Mouse (Mus musculus) forebrain, embryonic 15.5 days (tissue): Measurements from ENCODE around the gene Nrap. TPM values are rescaled to one million over a fixed set of nuclear protein-coding genes. Genes with fewer than 3 reads are reported as not detected.

Source experiments
- ATAC-seq: fragments of 200-750 bp; cut with Nextera tagmentation; replicated peaks from 2 replicates; pipeline ENCODE4 v1.8.0; 2017; ENCODE audit warnings: mild to moderate bottlenecking, moderate TSS enrichment, moderate library complexity
- H3K27ac ChIP-seq: fragments of 300-500 bp; sonication (generic); replicated peaks from 2 replicates; pipeline ENCODE4 v1.5.1; 2015; ENCODE audit warnings: mild to moderate bottlenecking, inconsistent platforms
- H3K27me3 ChIP-seq: fragments of 300-500 bp; sonication (generic); 2 replicates; pipeline ENCODE4 v1.6.1; 2015; ENCODE audit warnings: inconsistent platforms
- H3K36me3 ChIP-seq: fragments of 300-500 bp; sonication (generic); 2 replicates; pipeline ENCODE4 v1.6.1; 2015; ENCODE audit warnings: mild to moderate bottlenecking, inconsistent platforms
- H3K4me1 ChIP-seq: fragments of 300-500 bp; sonication (generic); 2 replicates; pipeline ENCODE4 v1.6.1; 2015; ENCODE audit warnings: inconsistent platforms
- H3K4me2 ChIP-seq: fragments of 300-500 bp; sonication (generic); replicated peaks from 2 replicates; pipeline ENCODE4 v1.6.1; 2015; ENCODE audit warnings: mild to moderate bottlenecking, inconsistent platforms
- H3K4me3 ChIP-seq: fragments of 300-500 bp; sonication (generic); 2 replicates; pipeline ENCODE4 v1.5.1; 2015; ENCODE audit warnings: mild to moderate bottlenecking, inconsistent platforms
- H3K9ac ChIP-seq: fragments of 300-500 bp; sonication (generic); replicated peaks from 2 replicates; pipeline ENCODE4 v1.6.1; 2015; ENCODE audit warnings: mild to moderate bottlenecking, inconsistent platforms
- H3K9me3 ChIP-seq: fragments of 300-500 bp; sonication (generic); 2 replicates; pipeline ENCODE4 v1.6.1; 2016; ENCODE audit warnings: inconsistent platforms
- WGBS: fragments of 180-500 bp; shearing (Covaris S2); methylation state at CpG from one replicate; pipeline ENCODE4 v1.1.7; 2015; ENCODE audit warnings: mixed read lengths; 5-methylcytosine and 5-hydroxymethylcytosine counted together
- polyA plus RNA-seq: library from polyadenylated mRNA; unstranded; fragments of >200 nt; fragmentation: Nextera tagmentation; extraction: Ambion mirVana; gene quantifications from 2 replicates; pipeline ENCODE4 v1.2.1, GENCODE M21; 2015

Nrap gene
- 0.41 and 0.45 TPM in 2 replicates for polyA plus RNA-seq

- 91% methylated on average over 11 of the region's 11 CpGs for WGBS
- Histone ChIP-seq H3K9ac (no peak within 1 kb of the TSS), H3K4me1 (no peaks in the 10 kb centered on the region), H3K4me2 (no peak within 1 kb of the TSS), H3K4me3 (no peak within 1 kb of the TSS), H3K36me3 (no peaks in the 10 kb centered on the region), H3K27ac (no peak within 1 kb of the TSS), H3K27me3 (no peaks in the 10 kb centered on the region; the same call in 1 of the 2 replicates), H3K9me3 (no peaks in the 10 kb centered on the region)
- no peak for ATAC-seq
Measured at GRCm38 (mm10) chr19:56389879-56390278, at the start of gene Nrap. Nrap (minus strand) TSS chr19:56390037.

- Histone ChIP-seq H3K4me2 (no peak overlapping the region), H3K4me1 (no peaks in the 10 kb centered on the region), H3K27ac (no peak overlapping the region), H3K27me3 (no peaks in the 10 kb centered on the region), H3K36me3 (no peaks in the 10 kb centered on the region), H3K9ac (no peak overlapping the region), H3K9me3 (no peaks in the 10 kb centered on the region), H3K4me3 (no peak overlapping the region)
- 90% methylated on average over 6 of the region's 6 CpGs for WGBS
- ATAC-seq = no peak
Measured at GRCm38 (mm10) chr19:56439072-56439434, 49.2 kb upstream of the Nrap start.

GRCm38 (mm10) chr19:56438357-56439071 is 48.7 kb upstream of the Nrap start:
- WGBS = 86% methylated on average over 7 of the region's 7 CpGs
- Histone ChIP-seq H3K4me2 (no peak overlapping the region), H3K4me1 (no peaks in the 10 kb centered on the region), H3K27ac (no peak overlapping the region), H3K27me3 (no peaks in the 10 kb centered on the region), H3K36me3 (no peaks in the 10 kb centered on the region), H3K9me3 (no peaks in the 10 kb centered on the region), H3K9ac (no peak overlapping the region), H3K4me3 (no peak overlapping the region)
- no peak for ATAC-seq

- Histone ChIP-seq H3K4me2 (no peak overlapping the region), H3K9ac (no peak overlapping the region), H3K27ac (no peak overlapping the region), H3K4me1 (no peaks in the 10 kb centered on the region), H3K27me3 (no peaks in the 10 kb centered on the region), H3K36me3 (no peaks in the 10 kb centered on the region), H3K4me3 (no peak overlapping the region), H3K9me3 (no peaks in the 10 kb centered on the region)
- ATAC-seq = no peak
- WGBS = 89% methylated on average over 13 of the region's 13 CpGs
Measured at GRCm38 (mm10) chr19:56436380-56436779, 46.5 kb upstream of the Nrap start.

- ATAC-seq = no peak
- 87% methylated on average over 7 of the region's 7 CpGs for WGBS
- Histone ChIP-seq H3K9me3 (no peaks in the 10 kb centered on the region), H3K27ac (no peak overlapping the region), H3K27me3 (no peaks in the 10 kb centered on the region), H3K36me3 (no peaks in the 10 kb centered on the region), H3K9ac (no peak overlapping the region), H3K4me2 (no peak overlapping the region), H3K4me1 (no peaks in the 10 kb centered on the region), H3K4me3 (no peak overlapping the region)
Measured at GRCm38 (mm10) chr19:56433581-56433980, 43.7 kb upstream of the Nrap start.

GRCm38 (mm10) chr19:56432706-56433105 is 42.9 kb upstream of the Nrap start:
- Histone ChIP-seq H3K9me3 (no peaks in the 10 kb centered on the region), H3K36me3 (no peaks in the 10 kb centered on the region), H3K4me3 (no peak overlapping the region), H3K4me1 (no peaks in the 10 kb centered on the region), H3K4me2 (no peak overlapping the region), H3K9ac (no peak overlapping the region), H3K27me3 (no peaks in the 10 kb centered on the region), H3K27ac (no peak overlapping the region)
- no peak for ATAC-seq
- 80% methylated on average over 10 of the region's 10 CpGs for WGBS

- Histone ChIP-seq H3K27ac (no peak overlapping the region), H3K4me3 (no peak overlapping the region), H3K9me3 (no peaks in the 10 kb centered on the region), H3K9ac (no peak overlapping the region), H3K4me2 (no peak overlapping the region), H3K27me3 (no peaks in the 10 kb centered on the region), H3K4me1 (peaks cover 10% of the 10 kb centered on the region; the same call in 1 of the 2 replicates), H3K36me3 (no peaks in the 10 kb centered on the region)
- 76% methylated on average over 8 of the region's 8 CpGs for WGBS
- ATAC-seq = no peak
Measured at GRCm38 (mm10) chr19:56430369-56430768, 40.5 kb upstream of the Nrap start.

- Histone ChIP-seq H3K4me3 (no peak overlapping the region), H3K4me1 (peaks cover 20% of the 10 kb centered on the region), H3K9me3 (no peaks in the 10 kb centered on the region), H3K9ac (no peak overlapping the region), H3K27me3 (no peaks in the 10 kb centered on the region), H3K4me2 (no peak overlapping the region), H3K36me3 (no peaks in the 10 kb centered on the region), H3K27ac (peak overlapping the region; percentile 19; the same call in 1 of the 2 replicates)
- no peak for ATAC-seq
- 59% methylated on average over 9 of the region's 9 CpGs for WGBS
Measured at GRCm38 (mm10) chr19:56425492-56425891, 35.7 kb upstream of the Nrap start.

GRCm38 (mm10) chr19:56424606-56425395 is 35.0 kb upstream of the Nrap start:
- H3K36me3 ChIP-seq = no peaks in the 10 kb centered on the region
- no peak overlapping the region for H3K9ac ChIP-seq
- no peaks in the 10 kb centered on the region for H3K27me3 ChIP-seq
- 73% methylated on average over 17 of the region's 17 CpGs for WGBS
- H3K4me1 ChIP-seq = peaks cover 20% of the 10 kb centered on the region
- no peak for ATAC-seq
- no peak overlapping the region for H3K4me2 ChIP-seq
- H3K9me3 ChIP-seq = no peaks in the 10 kb centered on the region
- H3K4me3 ChIP-seq = no peak overlapping the region
- no peak overlapping the region for H3K27ac ChIP-seq

- ATAC-seq = no peak; the same call in 1 of the 2 replicates
- H3K27me3 ChIP-seq = no peaks in the 10 kb centered on the region
- H3K4me1 ChIP-seq = peaks cover 20% of the 10 kb centered on the region
- H3K4me2 ChIP-seq = no peak overlapping the region
- 53% methylated on average over 12 of the region's 12 CpGs for WGBS
- no peak overlapping the region for H3K9ac ChIP-seq
- H3K27ac ChIP-seq = no peak overlapping the region
- no peaks in the 10 kb centered on the region for H3K9me3 ChIP-seq
- H3K4me3 ChIP-seq = no peak overlapping the region
- no peaks in the 10 kb centered on the region for H3K36me3 ChIP-seq
Measured at GRCm38 (mm10) chr19:56423370-56423769, 33.5 kb upstream of the Nrap start.

- ATAC-seq = peak; percentile 51
- WGBS = 41% methylated on average over 14 of the region's 14 CpGs
- no peaks in the 10 kb centered on the region for H3K36me3 ChIP-seq
Measured at GRCm38 (mm10) chr19:56422476-56423338, 32.9 kb upstream of the Nrap start.

GRCm38 (mm10) chr19:56420345-56420744 is 30.5 kb upstream of the Nrap start:
- H3K27me3 ChIP-seq = no peaks in the 10 kb centered on the region
- WGBS = 92% methylated on average over 3 of the region's 3 CpGs
- H3K36me3 ChIP-seq = no peaks in the 10 kb centered on the region
- no peak overlapping the region for H3K27ac ChIP-seq
- no peak overlapping the region for H3K4me2 ChIP-seq
- no peak overlapping the region for H3K4me3 ChIP-seq
- ATAC-seq = no peak
- peaks cover 10% of the 10 kb centered on the region for H3K4me1 ChIP-seq
- no peak overlapping the region for H3K9ac ChIP-seq
- H3K9me3 ChIP-seq = no peaks in the 10 kb centered on the region

More at GRCm38 (mm10) chr19:56422476-56423338, 32.9 kb upstream of the Nrap start:
- H3K4me1 ChIP-seq = peaks cover 20% of the 10 kb centered on the region
- 0 out of 2 replicates have a peak overlapping the region, but pooled peaks have one; percentile 18 for H3K27ac ChIP-seq
- no peak overlapping the region for H3K4me2 ChIP-seq
- H3K27me3 ChIP-seq = no peaks in the 10 kb centered on the region
- no peaks in the 10 kb centered on the region for H3K9me3 ChIP-seq
- no peak overlapping the region for H3K4me3 ChIP-seq
- H3K9ac ChIP-seq = no peak overlapping the region
